Mouse (Mus musculus) ES-E14 (cell line): ENCODE measurements around the gene Il12a.

Source experiments
- HCFC1 ChIP-seq: IDR thresholded peaks from 2 replicates; pipeline ENCODE4 v1.6.1; 2012; ENCODE audit warnings: low read length, inconsistent platforms, borderline replicate concordance; ENCODE audit not compliant: insufficient read depth
- ZC3H11A ChIP-seq: IDR thresholded peaks from 2 replicates; pipeline ENCODE4 v1.6.1; 2012; ENCODE audit warnings: low read depth, mild to moderate bottlenecking, inconsistent platforms, low read length, borderline replicate concordance

DNA sequence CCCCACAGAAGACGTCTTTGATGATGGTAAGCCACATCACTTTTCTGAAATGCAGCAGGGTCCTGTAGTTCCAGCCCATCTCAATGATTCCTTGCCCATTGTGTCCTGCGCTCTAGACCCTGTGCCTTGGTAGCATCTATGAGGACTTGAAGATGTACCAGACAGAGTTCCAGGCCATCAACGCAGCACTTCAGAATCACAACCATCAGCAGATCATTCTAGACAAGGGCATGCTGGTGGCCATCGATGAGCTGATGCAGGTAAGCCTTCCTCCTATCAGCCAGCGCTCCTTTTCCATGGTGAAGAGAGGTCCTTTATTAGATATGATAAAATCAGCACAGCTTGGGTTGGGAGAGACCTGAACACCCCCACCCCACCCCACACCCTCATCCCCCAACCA is 4.9 kb downstream of the Il12a start:
- TF ChIP-seq ZC3H11A: no peak
- no peak for TF ChIP-seq HCFC1
